Mouse (Mus musculus) urinary bladder, adult 2 months (tissue): Measurements from ENCODE around the gene Kremen2. TPM values are rescaled to one million over a fixed set of nuclear protein-coding genes. Genes with fewer than 3 reads are reported as not detected.

Experiments
- polyA plus RNA-seq: library from polyadenylated mRNA; depleted of rRNA; stranded (reverse); fragments of >200 nt; gene quantifications from 2 replicates; pipeline ENCODE4 v1.2.3, GENCODE M21; 2012; rRNA removed

Gene Kremen2
- polyA plus RNA-seq, 1 experiment: 0.11 TPM

Other genes starting within 250 kb of the Kremen2 start
- gene Zfp213, start 181.6 kb downstream of the Kremen2 start, polyA plus RNA-seq: 7.6 and 7.8 TPM in 2 replicates
- 9.2 and 11.9 TPM in 2 replicates for gene Zfp13, start 146.3 kb downstream of the Kremen2 start, polyA plus RNA-seq
- gene Zscan10, start 145.0 kb downstream of the Kremen2 start, polyA plus RNA-seq: 0.04 TPM in 2 replicates
- gene Mmp25, start 100.6 kb downstream of the Kremen2 start, polyA plus RNA-seq: 0.22 and 0.29 TPM in 2 replicates
- gene Bicdl2, start 85.3 kb downstream of the Kremen2 start, polyA plus RNA-seq: 9.2 and 11.7 TPM in 2 replicates
- gene Hcfc1r1, start 72.2 kb downstream of the Kremen2 start, polyA plus RNA-seq: 136 and 183 TPM in 2 replicates
- 13.2 and 16.9 TPM in 2 replicates for gene Thoc6, start 72.0 kb downstream of the Kremen2 start, polyA plus RNA-seq
- gene Tnfrsf12a, start 68.4 kb downstream of the Kremen2 start, polyA plus RNA-seq: 17.4 and 26.7 TPM in 2 replicates
- gene Cldn6, start 66.6 kb downstream of the Kremen2 start, polyA plus RNA-seq: 0.04 TPM in 1 of 2 replicates, not detected in the other
- gene Cldn9, start 61.8 kb downstream of the Kremen2 start, polyA plus RNA-seq: not detected in 2 replicates
- 0.10 and 0.23 TPM in 2 replicates for gene 1520401A03Rik, start 23.1 kb downstream of the Kremen2 start, polyA plus RNA-seq
- gene Pkmyt1, start 19.5 kb downstream of the Kremen2 start, polyA plus RNA-seq: 10.4 and 15.3 TPM in 2 replicates
- gene Paqr4, start 5.0 kb downstream of the Kremen2 start, polyA plus RNA-seq: 12.8 and 13.0 TPM in 2 replicates
- 35.0 and 39.3 TPM in 2 replicates for gene Flywch1, start 25.8 kb upstream of the Kremen2 start, polyA plus RNA-seq
- gene Flywch2, start 40.2 kb upstream of the Kremen2 start, polyA plus RNA-seq: 9.0 and 13.2 TPM in 2 replicates
- gene Srrm2, start 44.7 kb upstream of the Kremen2 start, polyA plus RNA-seq: 540 TPM in 2 replicates
- 466 and 498 TPM in 2 replicates for gene Elob, start 83.3 kb upstream of the Kremen2 start, polyA plus RNA-seq
- not detected in 2 replicates for gene Prss33, start 90.2 kb upstream of the Kremen2 start, polyA plus RNA-seq
- gene Prss32, start 98.0 kb upstream of the Kremen2 start, polyA plus RNA-seq: 0.67 and 1.1 TPM in 2 replicates
- gene Prss41, start 98.3 kb upstream of the Kremen2 start, polyA plus RNA-seq: 0.04 and 0.28 TPM in 2 replicates
- gene Prss21, start 122.2 kb upstream of the Kremen2 start, polyA plus RNA-seq: not detected in 2 replicates
- not detected in 2 replicates for gene Dcpp1, start 135.0 kb upstream of the Kremen2 start, polyA plus RNA-seq
- gene Dcpp2, start 135.0 kb upstream of the Kremen2 start, polyA plus RNA-seq: not detected in 2 replicates
- not detected in 2 replicates for gene Dcpp3, start 171.6 kb upstream of the Kremen2 start, polyA plus RNA-seq
- gene Sbp, start 195.8 kb upstream of the Kremen2 start, polyA plus RNA-seq: 0.09 TPM in 1 of 2 replicates, not detected in the other
- not detected in 2 replicates for gene Sbpl, start 209.4 kb upstream of the Kremen2 start, polyA plus RNA-seq
- 0.25 and 0.87 TPM in 2 replicates for gene Prss30, start 234.7 kb upstream of the Kremen2 start, polyA plus RNA-seq